Mouse (Mus musculus): ENCODE results near the gene Smarca2. TPM values are rescaled to one million over a fixed set of nuclear protein-coding genes. Genes with fewer than 3 reads are reported as not detected.

Smarca2 gene
- total and polyA plus RNA-seq, 3 experiments = 20.1 to 66.4 (median 31.4) TPM

DNA sequence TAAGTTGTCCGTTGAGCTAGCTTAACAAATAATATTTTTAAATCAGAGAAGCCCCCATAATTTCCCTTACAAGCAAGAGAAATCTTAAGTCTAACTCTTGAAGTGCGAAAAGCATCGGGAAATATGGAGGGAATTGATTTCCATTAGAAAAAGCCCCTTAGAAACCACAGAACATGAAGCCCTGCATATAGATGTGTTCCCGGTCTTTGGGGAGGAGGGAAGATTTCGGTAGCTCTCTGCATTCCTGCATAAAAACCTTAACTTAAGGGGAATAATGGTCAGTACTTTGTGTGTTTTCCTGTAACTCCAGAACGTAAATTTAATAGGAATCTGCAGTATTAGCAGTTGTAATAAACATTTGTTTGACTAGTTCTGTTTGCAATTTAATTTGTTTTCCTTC is 143.8 kb downstream of the Smarca2 start:
- Histone ChIP-seq H3K27me3 (ENCODE audit: insufficient read depth, low read length) (no peaks in the 10 kb centered on the region), H3K9me3 (replicated peaks) (peaks cover 3% of the 10 kb centered on the region; the same call in 1 of the 2 replicates), H3K36me3 (replicated peaks) (peaks cover 17% of the 10 kb centered on the region), H3K4me1 (ENCODE audit: insufficient read depth, low read depth, low read length) (no peaks in the 10 kb centered on the region), H3K4me3 (ENCODE audit: low read depth, low read length) (no peak overlapping the region)
- no peak for TF ChIP-seq CTCF (IDR thresholded peaks at IDR 0.05; ENCODE audit: low read depth, low read length)
- TF ChIP-seq GATA1 (IDR thresholded peaks at IDR 0.05; ENCODE audit: borderline replicate concordance, low read length) = no peak
- TF ChIP-seq TAL1 (conservative IDR thresholded peaks at IDR 0.05; ENCODE audit: low read depth, low read length) = no peak
- no peak for TF ChIP-seq GATA2 (IDR thresholded peaks at IDR 0.05; ENCODE audit: borderline replicate concordance, low read depth, low read length)
- TF ChIP-seq POLR2AphosphoS5 (IDR thresholded peaks at IDR 0.05; ENCODE audit: insufficient replicate concordance, low read depth, low read length) = no peak
- DNase-seq (ENCODE audit: low spot score) = no peak
- ATAC-seq (ENCODE audit: extremely low read depth, insufficient number of reproducible peaks, low FRiP score, poor library complexity, severe bottlenecking) = no peak

DNA sequence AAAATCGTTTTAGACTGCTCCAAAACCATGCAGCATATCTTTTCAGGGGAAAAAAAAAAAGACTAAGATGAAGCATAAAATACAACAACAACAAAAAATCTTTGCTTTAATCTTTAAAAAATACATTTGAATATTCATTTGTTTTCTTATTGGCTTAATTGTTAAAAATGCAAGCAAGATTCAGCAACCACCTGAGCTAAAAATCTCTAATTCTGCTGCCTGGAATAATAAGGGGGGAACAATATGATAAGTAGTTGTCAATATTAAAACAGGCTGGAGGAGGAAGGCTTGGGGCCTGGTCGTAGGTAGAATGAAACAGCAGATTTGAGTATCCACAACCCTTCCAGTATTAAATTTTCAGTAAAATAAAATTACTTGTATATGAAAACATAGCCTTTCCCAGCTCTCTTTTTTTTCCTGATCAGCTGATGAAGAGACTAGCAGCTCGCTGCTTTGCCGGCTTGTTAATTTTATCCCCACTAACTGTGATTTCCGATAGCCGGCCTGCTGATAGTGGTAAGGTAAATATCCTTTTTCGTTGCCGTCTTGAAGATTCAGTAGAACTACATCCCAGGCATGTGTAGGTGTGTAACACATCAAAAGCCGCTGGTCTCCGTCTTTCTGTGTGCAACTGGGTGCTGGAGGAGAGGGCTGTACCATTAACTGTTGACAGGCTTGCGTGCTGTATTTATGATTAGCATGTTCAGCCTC is 144.7 kb downstream of the Smarca2 start:
- ATAC-seq (ENCODE audit: extremely low read depth, insufficient number of reproducible peaks, low FRiP score, poor library complexity, severe bottlenecking) = no peak
- DNase-seq (ENCODE audit: low spot score) = no peak
- no peak overlapping the region for H3K4me3 ChIP-seq (ENCODE audit: low read depth, low read length)
- TF ChIP-seq GATA2 (IDR thresholded peaks at IDR 0.05; ENCODE audit: borderline replicate concordance, low read depth, low read length) (no peak), TAL1 (conservative IDR thresholded peaks at IDR 0.05; ENCODE audit: low read depth, low read length) (no peak), CTCF (IDR thresholded peaks at IDR 0.05; ENCODE audit: low read depth, low read length) (no peak), GATA1 (IDR thresholded peaks at IDR 0.05; ENCODE audit: borderline replicate concordance, low read length) (no peak), POLR2AphosphoS5 (IDR thresholded peaks at IDR 0.05; ENCODE audit: insufficient replicate concordance, low read depth, low read length) (no peak)
- H3K36me3 ChIP-seq (replicated peaks) = peaks cover 17% of the 10 kb centered on the region
- H3K9me3 ChIP-seq (replicated peaks) = peaks cover 3% of the 10 kb centered on the region; the same call in 1 of the 2 replicates
- no peaks in the 10 kb centered on the region for H3K27me3 ChIP-seq (ENCODE audit: insufficient read depth, low read length)
- no peaks in the 10 kb centered on the region for H3K4me1 ChIP-seq (ENCODE audit: insufficient read depth, low read depth, low read length)

DNA sequence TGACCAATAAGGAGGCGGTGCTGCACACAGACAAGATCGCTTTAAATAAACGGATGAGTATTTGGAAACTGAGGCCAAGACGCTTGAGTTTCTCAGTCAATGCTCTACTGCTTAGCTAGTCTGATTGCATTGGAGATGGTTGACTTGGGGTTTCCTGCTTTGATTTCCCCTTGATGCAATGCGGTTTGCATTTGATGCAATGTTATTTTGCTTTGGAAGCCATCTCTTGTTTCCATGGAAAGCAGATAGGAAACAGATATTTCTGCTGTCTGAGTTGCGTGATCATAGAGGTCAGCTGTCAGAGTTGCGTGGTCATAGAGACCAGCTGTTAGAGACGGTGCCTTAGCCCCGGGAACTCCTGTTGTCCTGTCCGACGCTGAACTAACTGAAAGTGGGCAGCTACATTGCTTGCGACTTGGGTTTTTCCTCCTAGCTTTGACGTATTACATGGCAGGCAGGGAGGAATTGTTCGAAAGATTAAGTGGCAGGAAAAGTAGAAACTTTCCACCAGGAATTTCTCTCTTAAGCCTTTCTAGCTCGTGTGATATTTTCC is 147.8 kb downstream of the Smarca2 start:
- Histone ChIP-seq H3K9me3 (replicated peaks) (0 out of 2 replicates have a peak, but pooled peaks cover 2% of the 10 kb centered on the region), H3K36me3 (replicated peaks) (peaks cover 33% of the 10 kb centered on the region), H3K27me3 (ENCODE audit: insufficient read depth, low read length) (no peaks in the 10 kb centered on the region), H3K4me3 (ENCODE audit: low read depth, low read length) (no peak overlapping the region), H3K4me1 (ENCODE audit: insufficient read depth, low read depth, low read length) (no peaks in the 10 kb centered on the region)
- TF ChIP-seq GATA1 (IDR thresholded peaks at IDR 0.05; ENCODE audit: borderline replicate concordance, low read length) = no peak
- TF ChIP-seq CTCF (IDR thresholded peaks at IDR 0.05; ENCODE audit: low read depth, low read length) = no peak
- TF ChIP-seq GATA2 (IDR thresholded peaks at IDR 0.05; ENCODE audit: borderline replicate concordance, low read depth, low read length) = no peak
- TF ChIP-seq POLR2AphosphoS5 (IDR thresholded peaks at IDR 0.05; ENCODE audit: insufficient replicate concordance, low read depth, low read length) = no peak
- TF ChIP-seq TAL1 (conservative IDR thresholded peaks at IDR 0.05; ENCODE audit: low read depth, low read length) = no peak
- ATAC-seq (ENCODE audit: extremely low read depth, insufficient number of reproducible peaks, low FRiP score, poor library complexity, severe bottlenecking) (no peak), DNase-seq (ENCODE audit: low spot score) (no peak)

DNA sequence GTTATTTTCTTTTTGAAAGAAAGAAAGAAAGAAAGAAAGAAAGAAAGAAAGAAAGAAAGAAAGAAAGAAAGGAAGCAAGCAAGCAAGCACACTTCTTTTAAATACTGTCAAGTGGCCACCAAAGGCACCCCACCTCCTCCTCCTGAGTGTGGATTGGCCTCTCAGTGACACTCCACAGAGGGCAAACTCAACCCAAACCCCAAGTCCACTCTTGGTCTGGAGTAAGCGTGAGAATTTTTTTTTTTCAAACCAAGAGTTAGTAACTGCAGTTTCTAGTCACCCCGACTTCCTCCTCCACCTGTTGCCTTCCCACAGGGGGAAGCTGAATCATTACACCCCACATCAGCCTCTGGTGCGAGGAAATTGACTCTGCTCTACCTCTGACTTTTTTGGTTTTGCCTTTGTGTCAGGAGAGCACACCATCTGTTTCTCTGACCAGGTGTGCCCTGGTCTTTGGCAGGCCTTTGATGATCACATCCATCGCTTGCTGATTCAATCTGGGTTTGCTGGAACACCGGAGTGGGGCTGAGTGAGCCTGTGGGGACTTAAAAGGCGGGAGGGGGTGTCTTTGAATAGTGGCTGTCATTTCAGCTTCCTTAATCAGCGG is 148.5 kb downstream of the Smarca2 start:
- DNase-seq (ENCODE audit: low spot score) (no peak), ATAC-seq (ENCODE audit: extremely low read depth, insufficient number of reproducible peaks, low FRiP score, poor library complexity, severe bottlenecking) (no peak)
- Histone ChIP-seq H3K4me3 (ENCODE audit: low read depth, low read length) (no peak overlapping the region), H3K36me3 (replicated peaks) (peaks cover 35% of the 10 kb centered on the region), H3K4me1 (ENCODE audit: insufficient read depth, low read depth, low read length) (no peaks in the 10 kb centered on the region), H3K27me3 (ENCODE audit: insufficient read depth, low read length) (no peaks in the 10 kb centered on the region), H3K9me3 (replicated peaks) (0 out of 2 replicates have a peak, but pooled peaks cover 2% of the 10 kb centered on the region)
- TF ChIP-seq TAL1 (conservative IDR thresholded peaks at IDR 0.05; ENCODE audit: low read depth, low read length) (no peak), GATA1 (IDR thresholded peaks at IDR 0.05; ENCODE audit: borderline replicate concordance, low read length) (no peak), CTCF (IDR thresholded peaks at IDR 0.05; ENCODE audit: low read depth, low read length) (no peak), GATA2 (IDR thresholded peaks at IDR 0.05; ENCODE audit: borderline replicate concordance, low read depth, low read length) (no peak), POLR2AphosphoS5 (IDR thresholded peaks at IDR 0.05; ENCODE audit: insufficient replicate concordance, low read depth, low read length) (no peak)

DNA sequence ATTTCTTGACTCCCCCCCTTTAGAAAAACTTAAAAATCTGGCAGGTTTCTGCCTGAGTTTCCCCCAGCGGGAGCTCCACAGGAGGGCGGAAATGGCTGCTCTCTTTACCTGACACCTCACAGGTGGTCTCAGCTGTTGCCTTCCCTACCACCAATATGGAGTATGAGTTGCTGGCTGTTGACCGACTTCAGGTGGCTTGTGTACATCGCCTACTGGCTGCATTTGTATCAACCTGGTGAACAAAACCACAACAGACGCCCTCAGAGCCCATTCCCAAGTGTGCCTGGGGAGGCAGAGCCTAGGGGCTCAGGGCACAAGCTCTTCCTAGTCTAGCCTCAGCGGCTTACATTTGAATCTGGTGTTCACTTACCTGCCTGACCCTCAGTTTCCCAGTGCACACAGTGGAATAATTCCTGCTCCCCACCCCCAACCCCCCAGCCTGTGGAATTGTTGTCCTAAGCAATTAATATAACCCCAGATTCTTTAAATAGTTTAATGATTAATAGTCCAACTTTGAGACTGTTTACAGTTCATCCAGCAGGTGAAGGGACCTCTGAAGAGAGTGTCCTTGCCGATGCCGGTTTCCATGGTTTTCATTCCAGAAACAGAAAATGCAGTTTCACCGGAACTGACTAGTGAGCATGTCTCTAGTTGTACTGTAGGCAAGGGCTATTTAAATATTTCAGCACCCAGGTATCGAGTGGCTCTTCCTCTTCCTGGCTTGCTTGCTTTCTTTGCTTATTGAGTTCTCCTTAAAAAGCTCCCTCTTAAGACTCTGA is 149.4 kb downstream of the Smarca2 start:
- H3K4me3 ChIP-seq (ENCODE audit: low read depth, low read length) = no peak overlapping the region
- no peaks in the 10 kb centered on the region for H3K4me1 ChIP-seq (ENCODE audit: insufficient read depth, low read depth, low read length)
- H3K9me3 ChIP-seq (replicated peaks) = peaks cover 2% of the 10 kb centered on the region; the same call in 1 of the 2 replicates
- ATAC-seq (ENCODE audit: extremely low read depth, insufficient number of reproducible peaks, low FRiP score, poor library complexity, severe bottlenecking) (no peak), DNase-seq (ENCODE audit: low spot score) (no peak)
- no peak for TF ChIP-seq GATA2 (IDR thresholded peaks at IDR 0.05; ENCODE audit: borderline replicate concordance, low read depth, low read length)
- TF ChIP-seq GATA1 (IDR thresholded peaks at IDR 0.05; ENCODE audit: borderline replicate concordance, low read length) = no peak
- TF ChIP-seq TAL1 (conservative IDR thresholded peaks at IDR 0.05; ENCODE audit: low read depth, low read length) = no peak
- TF ChIP-seq CTCF (IDR thresholded peaks at IDR 0.05; ENCODE audit: low read depth, low read length) = no peak
- TF ChIP-seq POLR2AphosphoS5 (IDR thresholded peaks at IDR 0.05; ENCODE audit: insufficient replicate concordance, low read depth, low read length) = no peak
- no peaks in the 10 kb centered on the region for H3K27me3 ChIP-seq (ENCODE audit: insufficient read depth, low read length)
- peaks cover 43% of the 10 kb centered on the region for H3K36me3 ChIP-seq (replicated peaks)

Data from G1E (cell line).